Mouse (Mus musculus) midbrain, embryonic 16.5 days (tissue): ENCODE data around the gene Gm45711. TPM values are rescaled to one million over a fixed set of nuclear protein-coding genes. Genes with fewer than 3 reads are reported as not detected.
"Not testable (repeated sequence)": the region's sequence is repeated elsewhere in the genome, so short reads cannot be mapped to it uniquely, and the experiment has no call there.

Source experiments
- ATAC-seq: fragments of 200-750 bp; cut with Nextera tagmentation; 2 replicates; pipeline ENCODE4 v1.8.0; 2017; ENCODE audit warnings: moderate TSS enrichment
- H3K27ac ChIP-seq: fragments of 300-500 bp; sonication (generic); 2 replicates; pipeline ENCODE4 v1.5.1; 2014; ENCODE audit warnings: mild to moderate bottlenecking, low read length, mixed read lengths
- H3K27me3 ChIP-seq: fragments of 300-500 bp; sonication (generic); 2 replicates; pipeline ENCODE4 v1.6.1; 2014; ENCODE audit warnings: low read depth, low read length, mixed read lengths; ENCODE audit not compliant: control insufficient read depth, insufficient read depth
- H3K36me3 ChIP-seq: fragments of 300-500 bp; sonication (generic); 2 replicates; pipeline ENCODE4 v1.6.1; 2014; ENCODE audit warnings: mild to moderate bottlenecking, low read length, moderate library complexity, mixed read lengths; ENCODE audit not compliant: control insufficient read depth, insufficient read depth
- H3K4me1 ChIP-seq: fragments of 300-500 bp; sonication (generic); 2 replicates; pipeline ENCODE4 v1.6.1; 2014; ENCODE audit warnings: mild to moderate bottlenecking, low read length, mixed read lengths; ENCODE audit not compliant: control insufficient read depth, insufficient read depth
- H3K4me2 ChIP-seq: fragments of 300-500 bp; sonication (generic); 2 replicates; pipeline ENCODE4 v1.6.1; 2014; ENCODE audit warnings: mild to moderate bottlenecking, low read length, mixed read lengths
- H3K4me3 ChIP-seq: fragments of 300-500 bp; sonication (generic); 2 replicates; pipeline ENCODE4 v1.5.1; 2014; ENCODE audit warnings: low read depth, mild to moderate bottlenecking, low read length, moderate library complexity, mixed read lengths
- H3K9ac ChIP-seq: fragments of 300-500 bp; sonication (generic); 2 replicates; pipeline ENCODE4 v1.6.1; 2014; ENCODE audit warnings: low read depth, low read length, mixed read lengths
- H3K9me3 ChIP-seq: fragments of 300-500 bp; sonication (generic); replicated peaks from 2 replicates; pipeline ENCODE4 v1.6.1; 2014; ENCODE audit warnings: mild to moderate bottlenecking, low read length, mixed read lengths; ENCODE audit not compliant: control insufficient read depth, poor library complexity, severe bottlenecking
- WGBS: fragments of 180-500 bp; shearing (Covaris S2); extraction: QIAGEN DNeasy Blood & Tissue Kit; methylation state at CpG from one replicate; pipeline ENCODE4 v1.1.7; 2014; 5-methylcytosine and 5-hydroxymethylcytosine counted together
- polyA plus RNA-seq: library from polyadenylated mRNA; unstranded; fragments of >200 nt; fragmentation: Nextera tagmentation; extraction: Ambion mirVana; gene quantifications from 2 replicates; pipeline ENCODE4 v1.2.1, GENCODE M21; 2015

Gene Gm45711
- polyA plus RNA-seq, 1 experiment from 2014 or later = not detected

- H3K4me2 ChIP-seq = no peak overlapping the region
- no peaks in the 10 kb centered on the region for H3K9me3 ChIP-seq
- 82% methylated on average over 5 of the region's 5 CpGs for WGBS
- H3K4me3 ChIP-seq = no peak overlapping the region
- no peaks in the 10 kb centered on the region for H3K4me1 ChIP-seq
- no peak overlapping the region for H3K9ac ChIP-seq
- no peak for ATAC-seq
- H3K27me3 ChIP-seq = no peaks in the 10 kb centered on the region
- H3K27ac ChIP-seq = no peak overlapping the region
- no peaks in the 10 kb centered on the region for H3K36me3 ChIP-seq
Measured at GRCm38 (mm10) chr8:104333786-104334185, 23.9 kb upstream of the Gm45711 start.

DNA sequence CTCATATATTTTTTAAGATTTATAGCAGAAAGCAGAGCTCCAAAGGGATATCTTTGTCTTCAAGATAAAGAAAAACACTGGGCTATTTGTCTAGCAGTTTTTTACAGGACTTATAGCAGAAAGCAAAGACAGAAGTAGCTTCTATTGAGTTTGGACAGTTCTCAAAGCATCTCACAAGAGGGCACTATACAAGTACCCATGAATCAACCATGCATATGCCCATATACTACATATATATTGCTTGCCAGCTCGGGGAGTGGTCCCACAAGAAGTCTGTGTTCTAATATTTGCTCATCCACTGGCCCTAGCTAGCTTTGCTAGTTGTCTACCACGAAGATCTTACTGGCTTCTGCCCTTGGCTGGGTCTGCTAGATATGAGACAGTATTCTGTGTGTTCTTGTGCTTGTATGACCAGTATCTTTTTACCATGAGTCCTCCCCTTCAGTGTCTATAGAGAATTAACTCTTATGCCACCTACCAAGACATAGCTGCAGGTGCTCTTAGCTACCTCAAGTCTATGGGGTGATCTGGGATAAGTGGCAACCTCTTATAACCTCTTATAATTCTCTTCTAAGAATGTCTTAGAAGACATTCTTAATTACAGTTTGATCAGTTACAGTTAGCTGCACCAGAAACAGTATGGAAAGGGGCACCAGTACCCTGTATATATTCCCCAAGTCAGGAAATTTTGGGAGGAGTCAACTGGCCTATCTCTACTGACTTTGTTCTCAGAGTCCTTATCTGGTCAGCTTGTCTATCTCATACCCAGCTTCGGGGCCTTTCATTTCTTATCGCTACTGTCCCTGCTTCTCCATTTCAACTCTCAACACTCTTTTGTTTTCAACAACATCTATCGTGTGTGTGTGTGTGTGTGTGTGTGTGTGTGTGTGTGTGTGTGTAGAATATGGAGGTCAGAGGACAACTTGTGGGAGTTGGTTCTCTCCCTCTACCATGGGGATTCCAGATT, 23.1 kb upstream of the Gm45711 start:
- Histone ChIP-seq H3K27ac (no peak overlapping the region), H3K9me3 (no peaks in the 10 kb centered on the region), H3K4me2 (no peak overlapping the region), H3K4me3 (no peak overlapping the region), H3K9ac (no peak overlapping the region), H3K36me3 (no peaks in the 10 kb centered on the region), H3K4me1 (no peaks in the 10 kb centered on the region), H3K27me3 (no peaks in the 10 kb centered on the region)
- ATAC-seq = no peak
- WGBS = 83% methylated on average over 5 of the region's 5 CpGs

GRCm38 (mm10) chr8:104321930-104322329, 12.0 kb upstream of the Gm45711 start, which contains the start of gene Cmtm2b:
TSS of gene Cmtm2b (plus strand) at chr8:104322230.
- not testable (repeated sequence) for H3K27me3 ChIP-seq, H3K4me1 ChIP-seq, H3K36me3 ChIP-seq, H3K27ac ChIP-seq, H3K9ac ChIP-seq, H3K4me2 ChIP-seq, H3K9me3 ChIP-seq, ATAC-seq, H3K4me3 ChIP-seq
- WGBS = 91% methylated on average over 12 of the region's 12 CpGs

DNA sequence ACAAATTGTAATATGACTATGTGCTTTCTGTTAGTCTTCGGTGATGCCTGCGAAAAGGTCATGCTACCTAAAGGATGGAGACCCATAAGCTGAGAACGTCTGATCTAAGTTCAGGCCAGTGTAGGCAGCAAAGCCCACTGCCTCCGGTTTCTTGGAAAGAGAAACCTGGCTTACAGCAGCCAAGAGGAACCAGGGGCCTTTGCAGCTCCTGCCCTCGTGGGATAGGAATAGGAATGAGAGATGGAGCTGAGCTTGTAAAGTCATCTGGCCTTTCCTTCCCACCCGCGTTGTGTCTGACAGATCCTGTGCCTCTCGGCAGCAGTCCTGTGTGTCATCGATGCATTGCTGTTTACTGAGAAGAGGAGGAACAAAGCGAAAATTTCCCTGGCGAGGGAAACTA, 11.4 kb upstream of the Gm45711 start, which contains the start of gene Gm11020:
Gene Gm11020 (plus strand): TSS at position 301 of the 400 bp plus-strand sequence.
- H3K27me3 ChIP-seq, H3K27ac ChIP-seq, H3K4me1 ChIP-seq, H3K4me3 ChIP-seq, H3K9me3 ChIP-seq, H3K36me3 ChIP-seq, ATAC-seq, H3K4me2 ChIP-seq, H3K9ac ChIP-seq: not testable (repeated sequence)
- 88% methylated on average over 8 of the region's 11 CpGs for WGBS

GRCm38 (mm10) chr8:104313311-104313710, 3.4 kb upstream of the Gm45711 start:
- Histone ChIP-seq H3K4me3 (no peak overlapping the region), H3K27ac (no peak overlapping the region), H3K9me3 (no peaks in the 10 kb centered on the region), H3K36me3 (no peaks in the 10 kb centered on the region), H3K4me1 (no peaks in the 10 kb centered on the region), H3K27me3 (no peaks in the 10 kb centered on the region), H3K9ac (no peak overlapping the region), H3K4me2 (no peak overlapping the region)
- 78% methylated on average over 4 of the region's 4 CpGs for WGBS
- ATAC-seq = no peak

- not testable (repeated sequence) for H3K27me3 ChIP-seq, H3K9ac ChIP-seq, H3K4me2 ChIP-seq, H3K4me3 ChIP-seq, H3K27ac ChIP-seq, H3K36me3 ChIP-seq, H3K9me3 ChIP-seq, ATAC-seq, H3K4me1 ChIP-seq
- 95% methylated on average over 3 of the region's 3 CpGs for WGBS
Measured at GRCm38 (mm10) chr8:104312023-104312422, 2.1 kb upstream of the Gm45711 start.

DNA sequence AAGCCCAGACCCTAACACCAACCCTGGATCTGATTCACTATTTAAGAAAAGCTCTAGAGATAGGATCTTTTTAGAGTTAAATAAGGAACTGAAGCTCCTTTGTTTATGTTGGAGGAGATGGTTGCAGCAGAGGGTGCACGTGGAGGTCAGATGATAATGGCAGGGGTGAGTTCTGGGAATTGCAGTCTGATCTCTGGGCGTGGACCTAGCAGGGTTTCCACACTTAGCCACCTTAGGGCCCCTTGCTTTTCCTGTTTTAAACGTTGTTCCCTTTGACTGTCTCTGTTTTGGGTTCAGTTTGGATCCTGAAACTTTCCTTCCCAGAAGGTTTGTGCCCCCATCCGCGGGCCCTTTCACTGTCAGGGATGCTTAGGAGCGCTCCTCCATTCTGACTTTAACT, 1.5 kb downstream of the Gm45711 start:
- 76% methylated on average over 6 of the region's 6 CpGs for WGBS
- not testable (repeated sequence) for ATAC-seq

DNA sequence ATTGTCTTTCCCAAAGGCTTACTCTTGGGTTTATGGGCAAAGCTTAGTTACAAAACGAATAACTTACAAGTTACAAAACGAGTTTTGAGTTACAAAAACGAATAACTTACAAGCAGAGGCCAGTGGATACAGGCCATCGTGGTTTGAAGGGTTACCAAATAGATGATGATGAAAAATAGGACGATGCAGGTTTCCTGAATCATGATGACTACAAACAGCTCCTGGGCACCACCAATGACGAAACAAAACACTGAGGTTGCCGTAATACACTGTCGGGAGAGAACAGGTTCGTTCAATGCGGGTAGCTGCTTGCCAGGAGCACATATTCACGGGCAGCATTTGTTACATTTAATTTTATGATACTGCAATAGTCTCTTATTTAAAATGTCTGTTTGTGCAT, 4.9 kb downstream of the Gm45711 start:
- Histone ChIP-seq H3K4me1 (peaks cover 5% of the 10 kb centered on the region), H3K9me3 (no peaks in the 10 kb centered on the region), H3K4me3 (no peak overlapping the region), H3K27ac (no peak overlapping the region), H3K36me3 (no peaks in the 10 kb centered on the region), H3K4me2 (no peak overlapping the region), H3K9ac (no peak overlapping the region), H3K27me3 (no peaks in the 10 kb centered on the region)
- WGBS = 93% methylated on average over 11 of the region's 11 CpGs
- no peak for ATAC-seq

More for the DNA sequence above, 1.5 kb downstream of the Gm45711 start:
- H3K4me3 ChIP-seq, H3K36me3 ChIP-seq, H3K27me3 ChIP-seq, H3K4me2 ChIP-seq, H3K9ac ChIP-seq, H3K27ac ChIP-seq, H3K9me3 ChIP-seq, H3K4me1 ChIP-seq: not testable (repeated sequence)

- H3K4me3 ChIP-seq, H3K27ac ChIP-seq, H3K9ac ChIP-seq, H3K36me3 ChIP-seq, H3K4me1 ChIP-seq, ATAC-seq, H3K27me3 ChIP-seq, H3K4me2 ChIP-seq, H3K9me3 ChIP-seq: not testable (repeated sequence)
- WGBS = 96% methylated on average over 4 of the region's 4 CpGs
Measured at GRCm38 (mm10) chr8:104302536-104302935, 7.3 kb downstream of the Gm45711 start.
